Mouse (Mus musculus) gastrocnemius, adult 2 months (tissue): ENCODE data around the gene Pik3cb. TPM values are rescaled to one million over a fixed set of nuclear protein-coding genes. Genes with fewer than 3 reads are reported as not detected.

Experiments used
- DNase-seq: peaks from one replicate; pipeline ENCODE4 v3.0.0; 2022
- H3K27ac ChIP-seq: fragments of 200-600 bp; 2 replicates; pipeline ENCODE4 v1.8.1; 2022; ENCODE audit warnings: mild to moderate bottlenecking
- H3K4me3 ChIP-seq: fragments of 200-600 bp; 2 replicates; pipeline ENCODE4 v1.8.1; 2022; ENCODE audit warnings: mild to moderate bottlenecking, moderate library complexity
- CTCF ChIP-seq: fragments of 200-600 bp; IDR thresholded peaks from 2 replicates; pipeline ENCODE4 v1.8.1; 2022; ENCODE audit warnings: antibody characterized with exemption, mild to moderate bottlenecking, moderate library complexity
- intact Hi-C: fragments of 180-260 bp; cut with DNase I; formaldehyde crosslinking; loops from one replicate; pipeline ENCODE4 v1.15.1; 2025
- total RNA-seq, 2 experiments: library from RNA; stranded (reverse); gene quantifications; 2 replicates each; pipeline ENCODE4 v1.2.3; 2021

The Pik3cb gene
- total RNA-seq, 2 experiments from 2014 or later = 4.5 to 6.1 TPM

DNA sequence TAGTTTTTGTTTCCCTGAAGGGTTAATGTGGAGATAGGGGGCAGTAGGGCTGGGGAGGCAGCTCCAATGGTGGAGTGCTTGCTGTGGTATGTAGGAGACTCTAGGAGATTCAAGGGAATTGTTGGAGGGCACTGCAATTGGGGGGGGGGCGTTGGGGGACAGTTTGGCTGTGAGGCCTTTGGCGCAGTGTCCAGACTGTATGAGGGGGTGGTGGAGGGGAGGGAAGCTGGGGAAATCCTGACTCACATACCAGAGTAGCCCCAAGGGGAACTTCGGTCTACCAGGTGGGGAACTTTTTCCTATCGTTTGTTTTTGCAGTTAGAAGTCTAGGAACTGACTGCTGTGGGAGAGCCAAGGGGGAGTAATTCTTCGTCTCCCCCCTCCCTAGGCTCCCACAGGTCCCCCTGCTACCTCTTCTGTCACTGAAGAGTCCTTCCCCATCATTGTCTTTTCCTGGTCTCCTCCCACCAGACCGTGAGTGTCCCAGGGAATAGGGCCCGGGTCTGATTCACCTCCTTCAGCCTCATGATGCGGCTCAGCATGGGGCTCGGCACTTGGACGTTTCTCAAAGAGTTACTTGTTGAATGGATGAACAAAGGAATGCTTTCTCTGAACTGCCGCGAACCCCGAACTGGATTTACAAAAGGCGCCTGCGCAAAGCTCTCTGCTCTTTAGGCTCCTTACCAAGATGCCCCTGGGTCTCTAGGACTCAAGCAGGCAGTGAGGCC lies 23.2 kb upstream of the Pik3cb start:
- intact Hi-C loops = no loop called here
- Histone ChIP-seq H3K4me3 (no peak overlapping the region), H3K27ac (0 out of 2 replicates have a peak overlapping the region, but pooled peaks have one; percentile 24)
- no peak for DNase-seq
- TF ChIP-seq CTCF = no peak

GRCm38 (mm10) chr9:99162839-99163238 lies 22.4 kb upstream of the Pik3cb start:
- Histone ChIP-seq H3K27ac (no peak overlapping the region), H3K4me3 (no peak overlapping the region)
- no peak for DNase-seq
- TF ChIP-seq CTCF = no peak
- intact Hi-C loops = no loop called here

GRCm38 (mm10) chr9:99160780-99161179 lies 20.4 kb upstream of the Pik3cb start:
- Histone ChIP-seq H3K27ac (no peak overlapping the region), H3K4me3 (no peak overlapping the region)
- intact Hi-C loops = no loop called here
- no peak for DNase-seq
- no peak for TF ChIP-seq CTCF

DNA sequence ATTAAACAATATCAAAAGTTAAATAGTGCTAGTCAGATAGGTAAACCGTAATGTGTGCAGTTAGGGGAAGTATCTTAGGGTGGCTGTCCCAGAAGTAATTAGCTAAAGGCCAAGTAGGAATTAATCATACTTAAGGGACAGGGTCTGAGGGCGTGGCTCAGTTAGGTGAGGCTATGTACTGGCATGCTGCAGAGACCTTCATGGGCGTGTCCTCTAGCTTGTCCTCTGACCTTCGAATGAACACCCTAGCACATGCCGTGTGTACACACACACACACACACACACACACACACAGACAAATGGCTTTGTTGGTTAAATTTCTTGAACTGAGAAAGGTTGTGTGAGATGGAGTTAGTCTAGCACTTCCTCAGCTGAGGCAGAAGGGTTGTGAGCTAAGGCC lies 19.5 kb upstream of the Pik3cb start:
- no peak overlapping the region for H3K27ac ChIP-seq
- intact Hi-C loops = no loop called here
- no peak overlapping the region for H3K4me3 ChIP-seq
- no peak for DNase-seq
- TF ChIP-seq CTCF = no peak

- intact Hi-C loops = no loop called here
- no peak for DNase-seq
- TF ChIP-seq CTCF = no peak
- Histone ChIP-seq H3K27ac (no peak overlapping the region), H3K4me3 (no peak overlapping the region)
Observed at GRCm38 (mm10) chr9:99158708-99159107, 18.3 kb upstream of the Pik3cb start.

- TF ChIP-seq CTCF = no peak
- no peak for DNase-seq
- intact Hi-C loops = no loop called here
- Histone ChIP-seq H3K4me3 (no peak overlapping the region), H3K27ac (no peak overlapping the region)
Observed at GRCm38 (mm10) chr9:99158203-99158632, 17.8 kb upstream of the Pik3cb start.

DNA sequence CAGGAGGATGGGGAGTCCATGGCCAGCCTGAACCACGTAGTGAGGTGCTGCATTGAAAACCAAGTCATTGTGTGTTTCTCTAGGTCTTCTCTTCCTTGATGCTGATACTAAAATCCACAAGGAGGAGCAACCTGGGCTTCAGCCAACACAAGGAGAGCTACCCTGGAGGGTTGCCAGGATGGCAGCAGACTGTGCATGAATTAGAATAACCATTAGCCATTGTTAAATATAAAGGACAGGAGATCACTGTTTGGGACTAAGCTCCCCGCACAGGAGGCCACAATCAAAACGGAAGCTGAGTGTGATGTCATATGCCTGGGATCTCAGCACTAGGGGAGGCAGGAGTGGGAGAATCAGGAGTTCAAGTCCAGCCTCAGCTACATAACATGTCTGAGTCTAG lies 13.2 kb upstream of the Pik3cb start:
- Histone ChIP-seq H3K4me3 (no peak overlapping the region), H3K27ac (no peak overlapping the region)
- TF ChIP-seq CTCF = no peak
- intact Hi-C loops = no loop called here
- DNase-seq = no peak

GRCm38 (mm10) chr9:99152699-99153490 lies 12.5 kb upstream of the Pik3cb start:
- no peak overlapping the region for H3K27ac ChIP-seq
- no peak for TF ChIP-seq CTCF
- DNase-seq = no peak
- no peak overlapping the region for H3K4me3 ChIP-seq
- intact Hi-C loops = no loop called here

GRCm38 (mm10) chr9:99146855-99147735 lies 6.7 kb upstream of the Pik3cb start:
- intact Hi-C loops = no loop called here
- Histone ChIP-seq H3K27ac (no peak overlapping the region), H3K4me3 (no peak overlapping the region)
- TF ChIP-seq CTCF = no peak
- DNase-seq = no peak

DNA sequence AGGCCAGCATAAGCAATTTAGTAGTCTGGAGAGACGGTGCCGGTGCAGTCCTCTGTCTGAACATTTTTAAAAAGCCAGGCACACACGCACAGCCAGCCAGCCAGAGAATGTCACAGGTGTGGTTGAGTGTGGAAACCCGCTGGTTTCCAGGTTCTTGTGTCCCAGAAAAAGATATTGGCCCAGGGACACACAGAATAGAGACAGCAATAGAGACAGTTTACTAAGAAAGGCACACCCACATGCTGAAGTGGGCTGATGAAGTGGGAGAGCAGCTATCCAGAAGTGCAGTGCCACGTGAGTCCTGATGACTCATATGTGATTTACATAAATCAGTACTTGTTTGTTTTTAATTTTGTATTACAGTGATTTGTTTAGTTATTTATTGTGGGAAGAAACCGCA lies 5.3 kb upstream of the Pik3cb start:
- DNase-seq = no peak
- no peak overlapping the region for H3K27ac ChIP-seq
- intact Hi-C loops = no loop called here
- TF ChIP-seq CTCF = no peak
- H3K4me3 ChIP-seq = no peak overlapping the region

GRCm38 (mm10) chr9:99144416-99144989 lies 4.1 kb upstream of the Pik3cb start:
- intact Hi-C loops = loop anchor here (5.0 kb wide), 1 partner anchor 82 kb away; no protein-coding TSS in a partner anchor
- Histone ChIP-seq H3K4me3 (no peak overlapping the region), H3K27ac (no peak overlapping the region)
- no peak for TF ChIP-seq CTCF
- DNase-seq = no peak

- no peak overlapping the region for H3K4me3 ChIP-seq
- H3K27ac ChIP-seq = no peak overlapping the region
- DNase-seq = no peak
- TF ChIP-seq CTCF = no peak
- intact Hi-C loops = loop anchor here (2.0 to 5.0 kb wide), 2 partner anchors 79 to 101 kb away; partner anchors contain the start of gene Cep70
Observed at GRCm38 (mm10) chr9:99141618-99142017, 1.2 kb upstream of the Pik3cb start.
